Mouse (Mus musculus): ENCODE measurements around the gene Gmfg.

Gmfg gene

GRCm38 (mm10) chr7:28436932-28437570 is at the start of gene Gmfg:
Gene Gmfg, plus strand, starts transcription at chr7:28437447.
- DNase-seq (ENCODE audit: low read depth, low spot score): peak; percentile 86

- DNase-seq (ENCODE audit: low read depth, low spot score): no peak
Observed at GRCm38 (mm10) chr7:28390331-28390730, 46.9 kb upstream of the Gmfg start.

- DNase-seq (ENCODE audit: low read depth, low spot score): peak; percentile 99
Observed at GRCm38 (mm10) chr7:28392429-28393271, 44.6 kb upstream of the Gmfg start, which contains the start of the genes Med29 and Paf1. Gene Med29, minus strand, starts transcription at chr7:28392708. Gene Paf1, plus strand, starts transcription at chr7:28392951.

GRCm38 (mm10) chr7:28393272-28393951 is 43.8 kb upstream of the Gmfg start:
- no peak for DNase-seq (ENCODE audit: low read depth, low spot score)

GRCm38 (mm10) chr7:28395425-28395824 is 41.8 kb upstream of the Gmfg start:
- no peak for DNase-seq (ENCODE audit: low read depth, low spot score)

- no peak for DNase-seq (ENCODE audit: low read depth, low spot score)
Observed at GRCm38 (mm10) chr7:28398000-28398399, 39.2 kb upstream of the Gmfg start.

- no peak for DNase-seq (ENCODE audit: low read depth, low spot score)
Observed at GRCm38 (mm10) chr7:28398696-28399340, 38.4 kb upstream of the Gmfg start.

GRCm38 (mm10) chr7:28401030-28401429 is 36.2 kb upstream of the Gmfg start:
- no peak for DNase-seq (ENCODE audit: low read depth, low spot score)

GRCm38 (mm10) chr7:28401942-28402341 is 35.3 kb upstream of the Gmfg start:
- no peak for DNase-seq (ENCODE audit: low read depth, low spot score)

GRCm38 (mm10) chr7:28410841-28411475 is 26.3 kb upstream of the Gmfg start:
- DNase-seq (ENCODE audit: low read depth, low spot score): no peak

- no peak for DNase-seq (ENCODE audit: low read depth, low spot score)
Observed at GRCm38 (mm10) chr7:28412826-28413225, 24.4 kb upstream of the Gmfg start.

GRCm38 (mm10) chr7:28417368-28417767 is 19.9 kb upstream of the Gmfg start:
- no peak for DNase-seq (ENCODE audit: low read depth, low spot score)

GRCm38 (mm10) chr7:28418096-28418670 is 19.1 kb upstream of the Gmfg start:
- DNase-seq (ENCODE audit: low read depth, low spot score): no peak

- DNase-seq (ENCODE audit: low read depth, low spot score): no peak
Observed at GRCm38 (mm10) chr7:28419416-28419815, 17.8 kb upstream of the Gmfg start.

GRCm38 (mm10) chr7:28423018-28423417 is 14.2 kb upstream of the Gmfg start:
- no peak for DNase-seq (ENCODE audit: low read depth, low spot score)

GRCm38 (mm10) chr7:28427738-28428137 is 9.5 kb upstream of the Gmfg start:
- DNase-seq (ENCODE audit: low read depth, low spot score): no peak

- no peak for DNase-seq (ENCODE audit: low read depth, low spot score)
Observed at GRCm38 (mm10) chr7:28430512-28430911, 6.7 kb upstream of the Gmfg start.

GRCm38 (mm10) chr7:28432252-28432651 is 5.0 kb upstream of the Gmfg start:
- no peak for DNase-seq (ENCODE audit: low read depth, low spot score)

GRCm38 (mm10) chr7:28435660-28436259 is 1.5 kb upstream of the Gmfg start:
- no peak for DNase-seq (ENCODE audit: low read depth, low spot score)

- peak; percentile 100 for DNase-seq (ENCODE audit: low read depth, low spot score)
Observed at GRCm38 (mm10) chr7:28436271-28436904, 859 bp upstream of the Gmfg start.
